Mouse (Mus musculus): ENCODE measurements around the gene Gm11084. TPM values are rescaled to one million over a fixed set of nuclear protein-coding genes. Genes with fewer than 3 reads are reported as not detected.
A peak's percentile ranks its signal among the peaks of the same experiment; 100 is the strongest.
"Not testable (repeated sequence)": the region's sequence is repeated elsewhere in the genome, so short reads cannot be mapped to it uniquely, and the experiment has no call there.

The Gm11084 gene
- total RNA-seq, 2 experiments from 2014 or later, result not detected

DNA sequence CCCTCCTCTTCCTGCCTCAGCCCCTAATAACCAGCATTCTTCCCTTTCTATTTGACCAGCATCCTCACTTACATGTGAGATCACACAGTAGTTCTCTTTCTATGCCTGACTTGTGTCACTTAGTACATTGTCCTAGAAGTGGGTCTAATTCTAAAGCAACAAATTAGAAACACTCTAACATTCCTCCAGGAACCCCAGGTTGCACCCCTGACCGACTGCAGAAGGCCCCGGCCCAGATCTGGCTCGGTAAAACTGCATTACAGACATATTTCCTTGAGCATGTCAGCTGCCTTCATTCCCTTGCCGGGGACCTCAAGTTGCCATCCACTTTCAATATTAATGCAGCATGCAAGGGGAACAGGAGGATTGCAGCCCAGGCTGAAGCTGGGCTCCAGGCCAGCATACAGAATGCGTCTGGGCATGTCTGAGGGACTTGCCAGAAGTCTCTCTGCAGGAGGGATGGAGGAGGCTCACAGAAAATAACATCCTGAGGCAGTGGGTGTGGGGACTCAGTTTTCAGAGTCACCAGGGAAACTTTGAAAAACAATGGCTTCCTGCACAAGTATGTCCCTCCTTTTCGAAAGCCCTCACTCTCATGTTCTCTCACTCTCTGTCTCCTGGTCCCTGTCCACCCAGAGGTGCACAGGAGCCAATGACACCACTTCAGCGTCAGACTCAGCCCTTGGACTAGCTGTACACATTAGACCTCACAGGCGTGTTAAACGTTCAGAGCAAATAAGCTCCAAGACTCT is 9.0 kb upstream of the Gm11084 start:
- peak; percentile 28 to 67 for DNase-seq (ENCODE audit: low spot score in 2 of 2)

DNA sequence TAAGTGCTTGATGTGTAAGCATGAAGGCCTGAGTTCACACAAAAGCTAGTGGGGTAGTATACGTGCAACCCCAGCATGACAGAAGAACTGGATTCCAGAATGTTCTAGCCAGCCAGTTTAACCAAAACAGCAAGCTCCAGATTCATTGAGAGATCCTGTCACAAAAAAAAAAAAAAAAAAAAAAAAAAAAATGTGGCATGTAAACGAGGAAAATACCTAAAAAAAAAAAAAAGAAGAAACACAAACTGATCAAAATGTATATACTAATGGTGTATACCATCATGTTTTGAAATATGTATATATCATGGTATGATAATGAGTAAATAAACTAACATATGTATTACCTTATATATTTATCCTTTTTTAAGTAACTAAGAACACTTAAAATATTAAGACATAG is 7.6 kb upstream of the Gm11084 start:
- DNase-seq (ENCODE audit: low spot score in 2 of 2), result no peak

DNA sequence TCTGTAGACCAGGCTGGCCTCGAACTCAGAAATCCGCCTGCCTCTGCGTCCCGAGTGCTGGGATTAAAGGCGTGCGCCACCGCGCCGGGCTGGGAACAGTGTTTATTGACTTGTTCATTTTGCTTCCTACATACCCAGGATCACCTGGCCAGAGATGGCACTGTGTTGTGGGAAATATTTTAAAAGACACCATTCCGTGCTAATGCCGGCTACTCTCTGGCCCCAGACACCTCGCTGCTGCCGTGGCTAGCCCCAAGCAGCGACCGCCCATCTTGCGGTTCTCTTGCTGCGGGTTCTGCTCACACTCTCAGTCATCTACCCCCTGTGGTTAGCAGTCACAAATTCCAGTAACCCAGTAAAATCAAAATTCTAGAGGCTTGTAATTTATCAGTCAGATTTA is 6.0 kb upstream of the Gm11084 start:
- DNase-seq (ENCODE audit: low spot score in 2 of 2), result no peak

DNA sequence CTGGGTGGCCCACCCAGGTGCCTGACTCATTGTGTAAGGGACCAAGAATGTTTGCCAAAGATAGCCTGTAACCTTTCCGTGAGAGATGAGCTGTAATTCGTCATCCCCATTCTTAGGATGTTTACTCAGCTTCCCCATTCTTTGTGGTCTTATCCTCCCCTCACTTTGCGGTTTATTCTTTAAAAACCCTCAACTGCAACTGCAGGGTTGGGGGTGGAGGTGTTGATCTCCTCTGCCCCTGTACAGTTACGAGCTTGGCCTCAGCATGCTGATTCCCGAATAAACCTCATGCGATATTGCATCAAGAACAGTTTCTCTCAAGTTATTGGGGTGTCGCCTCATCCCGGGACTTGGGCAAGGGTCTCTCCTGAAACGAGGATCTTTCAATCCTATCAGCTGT is 2.4 kb upstream of the Gm11084 start:
- not testable (repeated sequence) for DNase-seq (ENCODE audit: low spot score in 2 of 2)

DNA sequence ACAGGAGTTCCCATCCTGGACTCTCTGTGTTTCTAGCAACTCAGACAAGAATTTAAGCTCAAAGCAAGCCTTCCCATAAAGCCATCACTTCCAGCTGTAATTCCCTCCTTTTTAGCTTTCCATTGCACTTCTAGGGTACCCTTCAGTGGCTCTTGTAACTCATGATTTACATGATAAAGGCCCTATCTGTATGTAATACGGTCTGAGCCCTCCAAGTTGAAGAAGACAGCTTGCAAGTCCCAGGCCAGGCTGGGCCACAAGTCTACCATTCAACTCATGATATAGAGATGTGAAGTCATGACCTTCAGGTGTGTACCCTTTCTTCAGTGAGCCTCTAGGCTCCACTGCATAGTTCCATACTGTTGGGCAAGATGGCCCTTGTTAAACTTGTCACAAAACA is 1.0 kb downstream of the Gm11084 start:
- DNase-seq (ENCODE audit: low spot score in 2 of 2), result no peak

DNA sequence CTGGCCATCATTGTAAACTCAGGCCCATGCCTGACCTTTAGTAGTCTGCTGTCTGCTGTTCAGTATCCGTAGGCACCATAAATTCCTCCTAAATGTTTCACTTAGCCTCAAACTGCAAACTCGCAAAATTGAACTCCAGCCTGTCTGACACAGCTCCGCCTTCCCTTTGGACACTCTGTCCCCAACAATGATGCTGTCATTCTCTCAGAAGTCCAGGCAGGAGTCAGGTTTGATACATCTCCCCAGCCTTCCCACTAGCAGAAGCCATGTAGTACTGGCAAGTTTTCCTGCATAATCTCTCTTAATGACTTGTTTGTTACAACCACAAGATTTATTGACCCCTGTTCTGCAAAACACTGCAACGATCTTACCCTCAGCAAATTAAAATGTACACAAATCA is 1.7 kb downstream of the Gm11084 start:
- DNase-seq (ENCODE audit: low spot score in 2 of 2), result no peak

DNA sequence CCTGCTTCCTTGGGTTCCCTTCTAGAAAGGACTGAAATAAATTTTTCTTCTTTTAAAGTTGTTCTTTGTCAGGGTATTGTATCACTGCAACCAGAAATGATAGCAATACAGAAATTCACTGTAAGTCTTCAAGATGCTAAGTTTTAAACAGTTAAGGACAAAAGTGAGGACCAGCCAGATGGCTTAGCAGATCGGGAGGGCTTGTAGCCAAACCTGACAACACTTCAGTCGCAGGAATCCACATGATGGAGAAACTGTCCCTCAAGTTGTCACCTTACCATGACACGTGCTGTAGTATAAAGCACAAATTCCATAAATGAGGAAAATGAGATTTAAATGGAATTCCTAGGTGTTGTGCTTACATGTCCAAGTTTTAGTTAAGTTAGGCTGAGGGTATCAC is 3.3 kb downstream of the Gm11084 start:
- DNase-seq (ENCODE audit: low spot score in 2 of 2), result no peak

DNA sequence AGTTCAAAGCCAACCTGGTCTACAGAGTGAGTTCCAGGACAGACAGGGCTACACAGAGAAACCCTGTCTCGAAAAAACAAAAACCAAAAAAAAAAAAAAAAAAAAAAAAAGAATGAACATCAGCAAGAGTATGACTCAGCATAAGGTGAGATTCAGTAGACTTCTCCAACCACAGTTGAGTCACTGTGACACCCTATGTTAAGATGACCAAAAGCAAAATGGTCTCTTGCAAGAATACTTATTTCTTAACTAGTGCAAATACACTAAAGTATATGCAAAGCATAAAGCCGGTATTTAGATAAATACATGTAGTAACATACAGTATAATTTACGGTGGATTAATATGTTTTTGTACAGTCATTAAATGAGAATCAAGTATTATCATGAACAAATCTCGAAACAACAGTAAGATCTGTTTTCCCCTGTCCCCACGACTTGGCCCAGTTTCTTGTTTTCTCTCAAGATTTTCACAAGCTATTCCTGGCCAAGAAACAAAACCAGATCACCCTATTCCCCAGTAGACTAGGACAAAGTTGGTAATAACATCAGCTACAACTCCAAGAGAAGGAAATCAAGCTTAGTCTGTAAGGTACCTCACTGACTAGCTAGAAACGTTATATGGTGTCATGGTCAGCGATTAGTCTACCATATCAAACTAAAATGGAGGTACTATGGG is 4.3 kb downstream of the Gm11084 start:
- DNase-seq (ENCODE audit: low spot score in 2 of 2), result no peak

DNA sequence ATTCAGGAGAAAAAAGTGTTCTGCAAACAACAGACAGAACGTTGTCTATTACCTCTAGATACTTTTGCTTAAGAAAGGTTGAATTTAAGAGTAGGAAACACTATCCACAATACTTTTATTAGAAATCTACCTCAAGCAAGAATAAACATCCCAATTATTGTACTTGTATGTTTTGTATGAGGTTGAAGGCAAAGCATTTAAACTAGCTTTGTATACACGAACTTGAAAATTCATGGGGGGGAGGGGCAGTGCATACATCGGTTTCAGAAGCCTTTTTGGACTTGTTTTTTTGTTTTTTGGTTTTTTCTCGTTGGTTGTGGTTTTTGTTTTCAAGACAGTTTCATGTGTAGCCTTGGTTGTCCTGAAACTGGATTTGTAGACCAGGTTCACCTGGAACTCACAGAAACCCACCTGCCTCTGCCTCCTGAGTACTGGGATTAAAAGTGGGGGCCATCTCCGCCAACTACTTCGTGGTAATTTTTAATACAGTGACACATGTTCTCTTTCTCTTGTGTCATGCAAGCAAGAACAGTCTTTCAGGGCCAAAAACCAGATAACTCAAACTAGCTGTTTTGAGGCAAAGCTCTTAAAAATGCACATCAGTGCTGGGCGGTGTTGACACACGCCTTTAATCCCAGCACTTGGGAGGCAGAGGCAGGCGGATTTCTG is 4.9 kb downstream of the Gm11084 start:
- no peak for DNase-seq (ENCODE audit: low spot score in 2 of 2)

DNA sequence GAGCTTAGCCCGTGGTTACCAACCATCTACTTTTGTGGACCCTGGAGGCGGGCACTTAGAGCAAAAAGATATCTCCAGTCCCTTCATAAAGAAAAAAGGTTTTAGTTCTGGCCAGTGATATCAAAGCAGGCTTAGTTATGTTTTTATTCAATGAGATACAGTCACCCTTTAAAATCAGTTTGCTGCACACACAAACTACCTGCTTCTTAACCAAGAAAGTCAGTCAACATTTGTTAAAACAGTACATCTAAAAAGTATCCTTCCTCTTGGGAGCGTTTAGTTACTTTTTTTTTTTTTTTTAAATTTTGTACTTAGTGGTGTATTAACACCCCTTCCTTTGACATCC is 5.5 kb downstream of the Gm11084 start:
- no peak for DNase-seq (ENCODE audit: low spot score in 2 of 2)

DNA sequence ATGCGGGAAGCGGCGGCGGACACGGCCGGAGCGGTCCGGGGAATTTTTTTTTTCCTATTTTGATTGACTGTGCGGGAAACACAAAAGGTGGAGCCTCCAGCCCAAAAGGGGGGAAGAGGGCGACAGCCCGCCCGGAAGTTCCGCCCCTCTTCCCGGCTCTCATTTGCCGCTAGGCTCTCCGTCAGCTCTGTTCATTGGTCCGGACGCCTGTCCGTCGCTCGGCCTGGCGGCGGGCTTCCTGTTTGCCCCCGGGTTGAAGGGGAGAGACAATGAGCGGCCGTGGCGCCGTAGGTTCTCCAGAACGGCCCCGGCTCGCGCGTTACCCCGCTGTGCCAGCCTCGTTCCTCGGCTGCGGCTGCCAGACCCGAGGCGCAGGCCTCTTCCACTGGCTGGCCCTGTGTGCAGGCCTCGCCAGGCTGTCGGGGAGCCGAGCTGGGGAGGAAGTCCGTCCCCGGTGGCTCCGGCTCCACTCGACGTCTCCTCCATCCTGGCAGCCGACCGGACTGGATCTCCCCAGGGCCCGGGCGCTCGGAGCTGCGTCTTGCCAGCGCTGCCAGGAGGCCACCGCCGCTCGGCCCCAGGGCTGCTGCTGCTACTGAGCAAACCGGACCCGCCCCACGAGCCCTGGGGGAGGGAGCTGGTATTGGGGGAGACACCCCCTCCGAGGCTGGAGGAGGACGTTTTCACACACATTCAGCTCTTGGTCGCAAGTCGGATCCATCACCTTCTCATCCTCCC is 6.0 kb downstream of the Gm11084 start, which contains the start of gene Sp3:
TSS of gene Sp3 (minus strand) at position 110 of the 738 bp plus-strand sequence.
- DNase-seq (ENCODE audit: low spot score in 2 of 2), result peak; percentile 94 to 98

DNA sequence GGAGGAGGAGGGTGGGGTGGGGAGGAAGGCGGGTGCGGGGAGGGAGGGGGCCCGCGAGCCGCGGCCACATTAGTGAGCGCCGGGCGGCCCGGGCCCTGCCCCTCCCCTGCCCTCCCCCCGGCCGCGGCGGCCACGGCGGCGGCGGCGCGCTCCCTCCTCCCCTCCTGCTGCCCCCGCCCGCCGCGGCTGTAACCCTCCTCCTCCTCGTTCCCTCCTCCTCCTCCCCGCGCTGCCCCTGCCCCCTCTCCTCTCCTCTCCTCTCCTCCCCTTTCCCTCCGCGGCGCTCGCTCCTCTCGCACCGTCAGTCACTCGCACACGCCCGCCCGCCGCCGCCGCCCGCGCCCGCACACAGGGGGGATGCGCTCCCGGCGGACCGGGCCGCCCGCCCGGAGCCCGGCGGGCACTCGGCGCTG is 6.9 kb downstream of the Gm11084 start:
- peak; percentile 82 to 92 for DNase-seq (ENCODE audit: low spot score in 2 of 2)

DNA sequence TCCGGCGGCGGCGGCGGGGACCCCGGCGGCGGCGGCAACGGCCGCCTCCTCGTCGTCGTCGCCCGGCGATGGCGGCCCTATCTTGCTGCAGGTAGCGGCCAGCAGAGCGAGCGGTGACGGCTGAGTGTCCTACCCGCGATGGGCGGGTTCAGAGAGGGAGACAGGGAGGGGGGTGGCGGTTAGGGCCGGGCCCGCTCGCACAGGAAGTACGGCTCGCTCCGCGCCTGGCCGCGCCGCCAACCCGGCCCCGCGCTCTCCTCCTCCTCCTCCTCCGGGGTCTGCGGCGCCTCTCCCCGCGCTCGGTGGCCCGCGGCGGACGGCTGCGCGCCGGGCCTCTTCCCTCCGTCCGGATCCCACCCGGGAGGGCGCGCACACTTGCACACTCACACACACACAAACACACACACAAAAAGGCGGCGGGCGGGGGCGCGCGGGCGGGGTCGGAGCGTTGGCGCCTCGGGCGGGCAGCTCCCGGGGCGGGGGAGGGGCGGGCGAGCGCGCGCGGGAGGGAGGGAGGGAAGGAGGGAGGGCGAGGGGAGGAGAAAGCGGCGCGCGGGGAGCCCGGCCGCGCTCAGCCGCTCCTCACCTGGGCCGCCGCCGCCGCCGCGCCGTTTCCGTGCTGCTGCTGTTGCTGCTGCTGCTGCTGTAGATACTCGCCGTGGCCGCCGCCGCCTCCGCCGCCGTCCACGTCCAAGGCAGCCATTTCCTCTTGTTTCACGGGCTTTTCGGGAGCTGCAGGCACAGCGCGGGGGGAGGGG is 7.4 kb downstream of the Gm11084 start:
- peak; percentile 84 to 89 for DNase-seq (ENCODE audit: low spot score in 2 of 2)

DNA sequence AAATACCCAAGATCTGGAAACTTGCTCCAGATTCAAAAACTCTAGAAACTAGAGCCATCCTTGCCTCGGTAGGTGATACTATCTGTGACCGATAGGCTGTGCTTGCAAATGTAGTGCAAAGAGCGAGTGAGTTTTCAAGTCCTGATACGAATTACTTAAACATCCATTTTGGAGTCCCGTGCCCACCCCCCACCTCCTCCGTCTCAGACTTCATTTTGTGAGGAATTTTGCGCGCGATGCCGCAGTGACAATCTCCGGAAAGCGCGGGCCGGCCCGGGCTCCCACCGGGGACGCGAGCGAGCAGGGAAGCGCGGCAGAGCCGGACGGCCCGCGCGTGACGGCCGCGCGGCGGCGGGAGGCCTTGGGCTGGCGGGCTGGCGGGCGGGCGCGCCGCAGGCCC is 8.0 kb downstream of the Gm11084 start:
- peak in 1 of 2 experiments; percentile 69 for DNase-seq (ENCODE audit: low spot score in 2 of 2)

DNA sequence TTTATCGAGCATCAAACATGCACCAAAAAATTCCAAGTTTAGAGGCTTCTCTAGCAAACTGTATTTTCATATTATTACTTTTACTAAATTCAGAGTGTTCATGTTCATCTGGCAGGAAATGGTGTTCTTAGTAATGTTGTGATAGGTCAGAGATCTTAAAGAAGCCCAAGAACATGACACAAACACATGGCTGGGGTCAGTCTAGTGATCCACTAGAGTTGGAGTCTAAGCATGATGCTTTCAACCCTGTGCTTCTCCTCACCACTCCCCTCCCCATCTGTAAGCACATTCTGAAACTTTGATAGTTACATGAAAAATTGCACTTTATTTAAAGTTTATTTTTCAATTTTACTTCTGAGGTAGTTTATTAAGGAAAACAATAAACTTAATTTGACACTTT is 9.2 kb downstream of the Gm11084 start:
- DNase-seq (ENCODE audit: low spot score in 2 of 2), result no peak

DNA sequence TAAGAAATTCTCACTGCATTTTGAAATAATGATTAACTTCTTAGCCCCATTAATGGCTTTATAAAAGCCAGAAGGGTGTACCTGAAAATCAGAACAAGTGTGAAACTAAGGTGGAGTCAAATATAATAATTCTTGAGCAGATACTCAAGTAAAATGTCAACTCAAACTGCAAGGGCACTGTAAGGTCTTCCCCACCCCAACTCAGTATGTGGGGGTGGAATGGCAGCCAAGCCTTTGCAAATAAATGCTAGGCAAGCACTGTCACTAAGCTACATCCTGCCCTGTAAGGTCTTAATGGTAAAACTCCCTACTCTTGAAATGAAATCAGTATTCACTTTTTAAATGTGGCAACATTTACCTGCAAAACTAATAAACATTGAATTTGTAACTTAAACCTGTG is 10.5 kb downstream of the Gm11084 start:
- no peak for DNase-seq (ENCODE audit: low spot score in 2 of 2)

DNA sequence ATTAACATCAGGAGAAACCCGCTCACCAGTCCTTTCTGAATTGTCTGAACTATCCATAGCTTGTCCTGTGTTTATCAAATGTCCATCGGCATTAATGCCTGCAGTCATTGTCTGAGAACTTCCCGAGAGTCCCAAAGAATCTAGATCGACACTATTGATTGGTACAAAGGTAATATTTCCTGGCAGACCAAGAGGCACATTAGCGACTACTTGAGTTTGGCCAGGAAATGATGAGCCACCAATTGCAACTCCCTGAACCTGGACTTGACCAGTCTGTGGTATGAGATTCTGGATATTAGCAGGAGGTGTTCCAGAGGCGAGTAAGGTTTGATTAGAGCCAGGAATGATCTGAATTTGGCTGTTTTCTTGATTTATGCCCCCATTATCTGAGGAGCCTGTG is 15.7 kb downstream of the Gm11084 start:
- DNase-seq (ENCODE audit: low spot score in 2 of 2), result no peak

DNA sequence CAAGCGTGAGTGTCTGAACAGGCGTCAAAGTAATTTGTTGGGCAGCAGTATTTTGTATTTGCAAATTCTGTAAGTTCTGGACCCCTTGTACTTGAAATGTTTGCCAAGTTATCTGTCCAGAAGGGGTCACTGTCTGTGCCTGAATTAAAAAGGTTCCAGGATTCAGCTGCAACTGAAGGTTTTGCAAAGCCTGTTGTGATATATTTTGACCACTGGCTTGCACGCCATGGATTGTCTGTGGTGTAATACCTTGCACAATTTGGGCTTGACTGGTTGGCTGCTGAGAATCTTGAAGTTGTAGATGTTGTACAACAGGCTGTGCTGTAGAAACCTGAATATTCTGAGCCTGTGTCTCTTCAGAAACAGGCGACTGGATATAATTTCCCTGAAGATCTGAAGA is 16.2 kb downstream of the Gm11084 start:
- no peak for DNase-seq (ENCODE audit: low spot score in 2 of 2)

DNA sequence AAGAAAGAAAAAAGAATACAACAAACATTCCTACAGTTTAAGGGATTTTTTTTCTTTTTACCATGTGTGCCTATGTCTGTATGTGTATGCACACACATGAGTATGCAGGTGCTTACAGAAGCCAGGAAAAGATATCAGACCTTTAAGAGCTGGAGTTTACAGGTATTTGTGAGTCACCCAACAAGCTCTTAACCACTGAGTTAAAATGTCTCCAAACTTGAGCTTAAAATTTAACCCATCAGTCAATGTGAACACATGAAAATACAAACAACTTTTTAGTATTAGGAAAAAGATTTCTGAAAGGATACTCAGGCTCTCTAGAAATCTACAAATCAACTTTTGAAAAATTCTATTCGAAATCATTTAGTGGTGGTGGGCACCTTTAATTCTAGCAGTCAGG is 18.0 kb downstream of the Gm11084 start:
- no peak for DNase-seq (ENCODE audit: low spot score in 2 of 2)

DNA sequence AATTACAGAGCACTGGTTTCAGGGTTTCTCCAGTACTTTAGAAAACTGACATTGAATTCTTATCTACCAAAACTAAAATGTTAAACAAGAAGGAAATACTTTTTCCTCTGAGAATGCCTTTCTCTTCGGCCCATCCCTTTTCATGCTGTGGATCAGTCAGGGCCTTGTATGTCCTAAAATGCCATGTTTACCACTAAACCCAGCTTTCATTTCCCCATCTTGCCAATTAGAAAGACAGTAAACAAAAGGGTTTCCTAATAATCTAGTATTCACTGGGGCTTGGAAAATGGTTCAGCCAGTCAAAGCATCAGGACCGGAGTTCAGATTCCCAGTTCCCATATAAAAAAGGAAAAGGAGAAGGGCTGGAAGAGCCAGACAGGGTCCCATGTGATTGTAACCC is 21.1 kb downstream of the Gm11084 start:
- DNase-seq (ENCODE audit: low spot score in 2 of 2), result no peak

DNA sequence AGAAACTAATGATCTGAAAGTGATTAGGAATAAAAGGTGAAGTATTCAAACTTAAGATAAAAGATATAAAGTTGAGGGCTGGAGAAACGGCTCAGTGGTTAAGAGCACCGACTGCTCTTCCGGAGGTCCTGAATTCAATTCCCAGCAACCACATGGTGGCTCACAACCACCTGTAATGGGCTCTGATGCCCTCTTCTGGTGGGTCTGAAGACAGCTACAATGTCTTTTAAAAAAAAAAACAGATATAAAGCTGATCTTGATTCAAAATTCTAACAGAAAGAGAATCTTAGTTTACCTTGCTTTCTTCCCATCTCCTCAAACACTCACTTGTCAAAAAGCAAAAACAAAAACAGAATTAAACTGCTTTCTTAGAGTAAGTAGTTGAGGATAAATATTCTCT is 30.1 kb downstream of the Gm11084 start:
- DNase-seq (ENCODE audit: low spot score in 2 of 2), result no peak

Data from gastrocnemius, postnatal 4 days (tissue).